Mouse (Mus musculus): ENCODE data around the gene Atp2b1.
A peak's percentile ranks its signal among the peaks of the same experiment; 100 is the strongest.

GRCm38 (mm10) chr10:98914810-98915241, 620 bp downstream of the Atp2b1 start:
- TF ChIP-seq MXI1 (IDR thresholded peaks at IDR 0.05; ENCODE audit: low read depth, low read length) = 0 out of 2 replicates have a peak, but pooled peaks have one; percentile 28
- TF ChIP-seq CTCF (IDR thresholded peaks at IDR 0.05 in 2 of 3, conservative IDR thresholded peaks at IDR 0.05 in 1 of 3; ENCODE audit: control insufficient read depth in 1 of 3, insufficient read depth in 1 of 3, low read depth in 2 of 3, low read length in 3 of 3, poor library complexity in 1 of 3, severe bottlenecking in 1 of 3) = no peak
- TF ChIP-seq TBP (IDR thresholded peaks at IDR 0.05; ENCODE audit: low read depth, low read length) = no peak
- TF ChIP-seq ZC3H11A (IDR thresholded peaks at IDR 0.05; ENCODE audit: low read depth, low read length) = no peak
- peak; percentile 4; the same call in 1 of the 2 replicates for TF ChIP-seq MAX (IDR thresholded peaks at IDR 0.05; ENCODE audit: low read length)
- no peak for TF ChIP-seq POLR2AphosphoS5 (IDR thresholded peaks at IDR 0.05; ENCODE audit: borderline replicate concordance, low read depth, low read length)
- no peak for TF ChIP-seq USF1 (IDR thresholded peaks at IDR 0.05; ENCODE audit: low read depth, low read length)
- no peak for TF ChIP-seq ZMIZ1 (IDR thresholded peaks at IDR 0.05; ENCODE audit: low read depth, low read length)
- TF ChIP-seq POLR2A (IDR thresholded peaks at IDR 0.05; ENCODE audit: control insufficient read depth in 1 of 2, insufficient read depth in 1 of 2, low read depth in 1 of 2, low read length in 2 of 2, poor library complexity in 1 of 2) = peak; percentile 57 to 65; a peak in 2 of 4 replicates
- TF ChIP-seq RCOR1 (IDR thresholded peaks at IDR 0.05; ENCODE audit: low read depth, low read length) = no peak
- no peak for TF ChIP-seq HCFC1 (IDR thresholded peaks at IDR 0.05; ENCODE audit: low read depth, low read length)
- TF ChIP-seq POLR2AphosphoS2 (IDR thresholded peaks at IDR 0.05; ENCODE audit: low read length) = peak; percentile 52; the same call in 1 of the 2 replicates
